Mouse (Mus musculus) erythroblast, embryonic 14.5 days (primary cell): Measurements from ENCODE around the gene G430095P16Rik.

Source experiments
- GATA1 ChIP-seq: IDR thresholded peaks from 2 replicates; pipeline ENCODE4 v1.6.1; 2012; ENCODE audit warnings: low read length, inconsistent platforms, mixed read lengths
- TAL1 ChIP-seq: IDR thresholded peaks from 3 replicates; pipeline ENCODE4 v1.6.1; 2012; ENCODE audit warnings: low read length, inconsistent platforms, mixed read lengths

- TF ChIP-seq TAL1 (no peak), GATA1 (no peak)
These were observed 22.9 kb upstream of the G430095P16Rik start for GRCm38 (mm10) chr8:84699861-84700322.
